Mouse (Mus musculus) olfactory bulb, adult 2 months (tissue): ENCODE data around the gene Sash1. TPM values are rescaled to one million over a fixed set of nuclear protein-coding genes. Genes with fewer than 3 reads are reported as not detected.

ENCODE experiments used
- H3K27ac ChIP-seq: fragments of 200-500 bp; 2 replicates; pipeline ENCODE4 v1.5.1; 2012; ENCODE audit warnings: low read depth, low read length; ENCODE audit not compliant: insufficient read depth
- H3K4me1 ChIP-seq: fragments of 200-500 bp; 2 replicates; pipeline ENCODE4 v1.6.1; 2012; ENCODE audit warnings: low read length; ENCODE audit not compliant: control insufficient read depth, insufficient read depth
- H3K4me3 ChIP-seq: fragments of 200-500 bp; 2 replicates; pipeline ENCODE4 v1.5.1; 2012; ENCODE audit warnings: mild to moderate bottlenecking, low read depth, low read length, moderate library complexity; ENCODE audit not compliant: insufficient read depth
- CTCF ChIP-seq: fragments of 200-500 bp; IDR thresholded peaks from 2 replicates; pipeline ENCODE4 v1.5.1; 2012; ENCODE audit warnings: low read depth, mild to moderate bottlenecking, low read length, moderate library complexity; ENCODE audit not compliant: insufficient read depth
- POLR2A ChIP-seq: fragments of 200-500 bp; IDR thresholded peaks from 2 replicates; pipeline ENCODE4 v1.6.1; 2012; ENCODE audit warnings: mild to moderate bottlenecking, low read depth, low read length, moderate library complexity; ENCODE audit not compliant: insufficient read depth
- WGBS: fragments of 180-500 bp; shearing (Covaris S2); methylation state at CpG from one replicate; pipeline ENCODE4 v1.1.7; 2018; 5-methylcytosine and 5-hydroxymethylcytosine counted together
- polyA plus RNA-seq: library from polyadenylated mRNA; stranded (reverse); fragments of >200 nt; gene quantifications from 2 replicates; pipeline ENCODE4 v1.2.4, GENCODE M21; 2012; ENCODE audit warnings: low replicate concordance; ENCODE audit not compliant: missing spikeins, insufficient read depth, insufficient read length

The Sash1 gene
- polyA plus RNA-seq, 1 experiment, result not detected

- Histone ChIP-seq H3K4me1 (no peaks in the 10 kb centered on the region), H3K27ac (no peak overlapping the region), H3K4me3 (no peak overlapping the region)
- 93% methylated on average over 3 of the region's 3 CpGs for whole genome bisulfite sequencing
- no peak for TF ChIP-seq POLR2A
Measured at GRCm38 (mm10) chr10:8926295-8926694, 40.4 kb upstream of the Sash1 start.

GRCm38 (mm10) chr10:8925299-8925698 is 39.4 kb upstream of the Sash1 start:
- no peak for TF ChIP-seq POLR2A
- TF ChIP-seq CTCF, result no peak
- Histone ChIP-seq H3K4me3 (no peak overlapping the region), H3K4me1 (no peaks in the 10 kb centered on the region), H3K27ac (no peak overlapping the region)
- 88% methylated on average over 5 of the region's 5 CpGs for WGBS

GRCm38 (mm10) chr10:8921098-8921693 is 35.3 kb upstream of the Sash1 start:
- TF ChIP-seq CTCF (no peak), POLR2A (no peak)
- WGBS, result 67% methylated on average over 11 of the region's 11 CpGs
- Histone ChIP-seq H3K4me3 (no peak overlapping the region), H3K27ac (no peak overlapping the region), H3K4me1 (no peaks in the 10 kb centered on the region)

GRCm38 (mm10) chr10:8917798-8918197 is 31.9 kb upstream of the Sash1 start:
- WGBS, result 89% methylated on average over 2 of the region's 2 CpGs
- TF ChIP-seq POLR2A (no peak), CTCF (no peak)
- no peaks in the 10 kb centered on the region for H3K4me1 ChIP-seq
- no peak overlapping the region for H3K4me3 ChIP-seq
- H3K27ac ChIP-seq, result no peak overlapping the region

- WGBS, result 86% methylated on average over 4 of the region's 4 CpGs
- Histone ChIP-seq H3K4me1 (no peaks in the 10 kb centered on the region), H3K27ac (no peak overlapping the region), H3K4me3 (no peak overlapping the region)
- TF ChIP-seq CTCF (no peak), POLR2A (no peak)
Measured at GRCm38 (mm10) chr10:8917350-8917749, 31.5 kb upstream of the Sash1 start.

GRCm38 (mm10) chr10:8915755-8916154 is 29.9 kb upstream of the Sash1 start:
- TF ChIP-seq CTCF (no peak), POLR2A (no peak)
- WGBS, result 88% methylated on average over 5 of the region's 5 CpGs
- Histone ChIP-seq H3K4me3 (no peak overlapping the region), H3K27ac (no peak overlapping the region), H3K4me1 (no peaks in the 10 kb centered on the region)

GRCm38 (mm10) chr10:8913904-8914303 is 28.0 kb upstream of the Sash1 start:
- no peak overlapping the region for H3K4me3 ChIP-seq
- H3K4me1 ChIP-seq, result no peaks in the 10 kb centered on the region
- WGBS, result 83% methylated on average over 4 of the region's 4 CpGs
- H3K27ac ChIP-seq, result no peak overlapping the region
- TF ChIP-seq POLR2A (no peak), CTCF (no peak)

DNA sequence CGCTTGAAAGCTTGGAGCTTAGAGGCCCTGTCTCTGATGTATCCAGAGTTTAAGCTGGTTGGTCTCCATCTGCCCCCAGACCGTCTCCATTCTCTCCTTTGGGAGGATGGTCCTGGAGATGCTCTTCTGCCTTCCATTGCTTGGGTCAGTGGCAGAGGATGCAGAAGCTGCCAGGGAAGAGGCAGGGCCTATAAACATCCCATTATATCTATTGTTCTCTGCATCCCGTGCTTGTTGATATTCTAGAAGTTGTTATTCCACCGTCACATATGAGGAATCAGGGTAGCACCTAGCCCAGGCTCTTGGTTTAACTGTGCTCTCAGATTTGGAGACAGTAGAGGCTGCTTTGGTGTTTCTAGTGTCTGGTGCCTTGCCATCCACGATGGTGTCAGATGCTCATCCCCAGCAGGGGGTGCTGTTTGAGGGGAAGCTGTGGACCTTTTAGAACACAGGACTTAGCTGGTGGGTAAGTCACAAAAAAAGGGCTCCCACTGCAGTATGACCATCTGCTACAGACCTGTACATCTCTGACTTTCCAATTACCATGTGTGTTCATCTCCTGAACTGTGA is 26.9 kb upstream of the Sash1 start:
- Histone ChIP-seq H3K27ac (no peak overlapping the region), H3K4me3 (no peak overlapping the region), H3K4me1 (no peaks in the 10 kb centered on the region)
- 90% methylated on average over 5 of the region's 5 CpGs for WGBS
- no peak for TF ChIP-seq CTCF
- no peak for TF ChIP-seq POLR2A

DNA sequence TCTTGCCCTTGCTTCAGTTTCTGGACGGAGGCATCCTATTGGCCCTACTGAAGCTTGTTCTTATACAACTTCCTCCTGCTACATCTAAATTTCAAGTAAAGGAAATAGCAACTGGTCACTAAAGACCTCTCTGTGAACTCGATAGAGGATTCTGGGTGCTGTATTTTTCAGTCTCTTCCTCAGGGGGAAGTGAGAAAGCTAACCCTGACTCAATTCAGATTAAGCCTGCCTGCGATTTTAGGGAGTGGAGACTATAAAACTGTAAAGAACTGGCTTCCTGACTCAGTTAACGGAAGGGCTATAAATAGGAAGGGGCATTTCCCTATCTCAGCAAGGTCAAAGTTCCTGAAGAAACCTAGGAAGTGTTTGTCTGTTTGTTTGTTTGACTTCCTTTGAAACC is 26.3 kb upstream of the Sash1 start:
- no peaks in the 10 kb centered on the region for H3K4me1 ChIP-seq

More for the DNA sequence above, 26.3 kb upstream of the Sash1 start:
- Histone ChIP-seq H3K4me3 (no peak overlapping the region), H3K27ac (no peak overlapping the region)
- TF ChIP-seq POLR2A (no peak), CTCF (no peak)
- 92% methylated on average over 4 of the region's 4 CpGs for WGBS
